Mouse (Mus musculus) spleen, postnatal 10 days (tissue): ENCODE measurements at regions not wholly inside any gene's neighbourhood (a gene's known extent, or its start where the extent isn't known, plus 50 kb on each side); places are given as distances from the start of the nearest gene placed in this dataset.

Source experiments
- DNase-seq, 2 experiments: peaks; one replicate each; pipeline ENCODE4 v3.0.0; 2021 to 2022; ENCODE audit warnings: low spot score in 2 of 2

DNA sequence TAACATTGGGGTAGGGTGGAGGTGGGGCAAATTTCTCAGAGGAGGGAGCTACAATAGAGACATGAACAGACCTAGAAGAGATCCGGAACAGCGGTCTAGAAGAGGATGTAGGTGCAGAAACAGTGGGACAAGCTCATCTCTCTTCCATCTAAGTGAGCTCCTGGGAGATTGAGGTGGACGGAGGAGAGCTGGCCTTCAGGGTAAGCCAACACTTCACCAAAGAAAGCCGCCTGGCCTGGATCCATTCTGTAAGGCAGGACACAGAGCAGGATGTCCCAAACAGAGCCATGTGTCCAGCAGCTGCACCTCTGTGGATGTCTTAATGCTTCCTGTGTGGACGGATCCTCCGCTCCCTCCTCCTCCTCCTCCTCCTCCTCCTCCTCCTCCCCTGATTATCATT, 173.0 kb downstream of the Rab11fip4 start:
- no peak for DNase-seq

DNA sequence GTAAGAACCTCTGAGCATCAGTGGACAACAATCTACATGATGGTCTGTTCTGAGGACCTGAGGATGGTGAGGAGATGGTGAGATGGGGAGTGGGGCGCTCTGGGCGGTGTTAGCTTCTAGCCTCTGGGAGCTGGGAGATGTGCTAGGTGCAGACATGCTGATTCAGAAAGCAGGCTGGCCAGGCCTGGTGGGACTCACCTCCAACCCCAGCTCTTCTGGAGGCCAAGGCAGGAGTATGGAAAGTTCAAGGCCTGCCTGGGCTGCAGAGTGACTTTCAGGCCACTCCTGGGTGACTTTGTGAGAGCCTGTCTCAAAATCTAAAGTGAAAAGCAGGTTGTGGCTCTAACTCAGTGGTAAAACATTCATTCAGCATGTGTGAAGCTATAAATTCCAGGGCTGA, 171.6 kb downstream of the Rab11fip4 start:
- no peak for DNase-seq

DNA sequence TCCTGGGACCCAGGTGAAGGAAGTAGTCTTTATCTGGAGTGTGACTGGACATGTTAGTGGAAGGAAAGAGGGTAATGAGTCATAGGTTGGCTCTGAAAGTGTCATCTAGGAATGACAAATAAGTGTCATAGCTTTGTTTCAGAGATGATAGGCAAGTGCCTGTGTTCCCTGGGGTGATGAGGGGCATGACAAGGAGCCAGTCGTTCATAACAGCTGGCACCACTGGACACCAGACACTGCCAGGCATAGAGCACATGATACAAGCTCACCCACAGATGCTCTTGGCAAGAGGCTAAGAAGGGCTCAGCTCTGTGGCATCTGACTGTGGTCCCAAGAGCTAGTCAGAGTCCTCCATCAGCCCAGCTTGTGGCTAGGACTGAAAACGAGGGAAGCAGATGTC, 171.0 kb downstream of the Rab11fip4 start:
- no peak for DNase-seq

DNA sequence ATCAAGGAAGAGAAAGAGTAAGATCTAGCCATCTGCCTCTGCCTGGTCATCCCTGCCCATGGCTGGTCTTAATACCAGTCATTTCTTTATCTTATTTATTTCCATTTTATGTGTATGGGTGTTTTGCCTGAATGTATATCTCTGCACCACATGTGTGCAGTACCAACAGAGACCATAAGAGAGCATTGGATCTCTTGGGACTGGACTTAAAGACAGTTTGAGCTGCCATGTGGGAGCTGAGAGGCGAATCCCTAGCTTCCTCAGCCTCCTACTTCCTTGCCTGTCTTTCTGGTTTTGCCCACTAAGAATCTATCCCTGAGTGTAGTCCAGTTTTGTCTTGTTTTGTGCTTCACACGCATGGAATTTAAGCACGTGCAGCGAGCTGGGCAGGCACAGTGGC, 169.5 kb downstream of the Rab11fip4 start:
- no peak for DNase-seq

DNA sequence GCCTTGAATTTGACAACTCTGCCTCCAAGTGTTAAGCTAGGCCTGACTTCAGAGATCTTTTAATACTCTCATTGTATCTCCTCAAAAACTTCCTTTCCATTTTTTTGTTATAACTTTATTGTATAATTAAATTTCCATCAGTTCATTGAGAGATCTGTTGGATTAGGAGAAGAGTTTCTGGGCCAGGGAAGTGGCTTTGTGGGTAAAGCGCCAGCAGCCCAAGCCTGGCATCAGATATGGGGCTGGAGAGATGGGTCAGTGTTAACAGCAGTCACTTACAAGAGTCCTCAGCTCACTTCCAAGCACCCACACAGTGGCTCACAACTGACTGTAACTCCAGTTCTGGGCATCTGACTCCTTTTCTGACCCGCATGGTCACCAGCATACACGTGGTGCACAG, 167.3 kb downstream of the Rab11fip4 start:
- DNase-seq, result no peak

DNA sequence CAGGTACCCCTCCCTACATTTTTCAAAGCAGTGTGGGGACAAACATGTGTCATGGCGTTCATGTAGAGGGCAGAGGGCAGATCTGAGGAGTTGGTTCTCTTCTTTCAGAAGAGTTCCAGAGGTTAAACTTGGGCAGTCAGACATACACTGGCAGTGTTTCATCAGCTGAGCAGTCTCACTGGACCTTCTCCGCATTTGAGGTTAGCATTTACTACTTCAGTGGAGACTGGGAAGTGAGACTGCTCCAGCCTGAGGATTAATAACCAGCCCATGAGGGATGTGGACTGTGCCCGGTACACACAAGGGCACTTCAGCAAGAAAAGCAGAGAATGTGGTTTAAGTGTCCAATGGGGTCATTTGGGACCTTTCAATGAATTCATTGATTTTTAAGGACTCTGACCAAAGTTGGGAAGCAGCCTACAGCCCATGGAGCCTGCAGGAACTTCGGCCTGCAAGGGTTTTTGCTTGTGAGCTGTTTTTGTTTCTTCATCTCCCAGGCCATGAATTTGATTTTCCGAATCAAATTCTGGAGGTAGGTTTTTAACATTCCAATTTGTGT, 166.6 kb downstream of the Rab11fip4 start:
- no peak for DNase-seq

DNA sequence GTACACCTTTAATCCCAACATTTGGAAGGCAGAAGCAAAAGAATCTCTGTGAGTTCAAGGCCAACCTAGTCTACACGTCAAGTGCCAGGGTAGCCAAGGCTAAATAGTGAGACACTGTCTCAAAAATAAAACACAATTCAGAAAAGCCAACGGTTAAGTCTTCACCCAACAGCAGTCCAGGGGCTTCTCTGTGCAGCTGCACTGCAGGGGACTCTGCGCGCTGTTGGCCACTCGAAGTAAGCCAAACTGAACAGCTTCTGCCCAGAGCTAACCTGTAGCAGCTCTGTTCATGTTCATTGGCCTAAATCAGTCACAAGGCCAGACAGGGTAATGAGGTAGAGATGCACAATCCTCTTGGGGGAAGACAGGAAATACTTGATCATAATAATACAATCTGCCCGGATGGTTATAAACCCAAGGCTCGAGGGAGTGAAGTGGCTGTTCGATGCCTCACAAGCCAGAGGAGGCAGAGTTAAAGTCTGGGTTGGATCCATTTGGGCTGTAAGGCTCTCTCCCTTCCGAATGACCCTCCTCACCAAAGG, 165.4 kb downstream of the Rab11fip4 start:
- no peak for DNase-seq

DNA sequence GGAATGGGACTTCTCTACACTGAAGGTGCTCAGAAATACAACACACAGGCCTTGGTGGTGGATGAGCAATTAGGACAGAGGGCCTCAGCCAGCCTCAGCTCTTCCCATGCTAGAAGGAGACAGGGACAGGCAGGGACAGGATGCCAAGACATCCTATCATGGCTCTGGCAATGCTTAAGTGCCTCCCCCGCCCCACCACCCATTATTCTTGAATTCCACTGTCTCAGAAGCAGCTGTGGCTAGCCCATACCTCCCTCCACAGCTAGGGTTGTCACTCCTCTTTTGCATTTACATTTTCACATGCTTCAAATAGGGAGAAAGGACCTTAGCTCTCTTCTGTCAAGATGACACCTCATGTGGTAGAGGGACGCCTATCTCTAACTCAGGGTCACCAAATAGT, 162.5 kb downstream of the Rab11fip4 start:
- no peak for DNase-seq

DNA sequence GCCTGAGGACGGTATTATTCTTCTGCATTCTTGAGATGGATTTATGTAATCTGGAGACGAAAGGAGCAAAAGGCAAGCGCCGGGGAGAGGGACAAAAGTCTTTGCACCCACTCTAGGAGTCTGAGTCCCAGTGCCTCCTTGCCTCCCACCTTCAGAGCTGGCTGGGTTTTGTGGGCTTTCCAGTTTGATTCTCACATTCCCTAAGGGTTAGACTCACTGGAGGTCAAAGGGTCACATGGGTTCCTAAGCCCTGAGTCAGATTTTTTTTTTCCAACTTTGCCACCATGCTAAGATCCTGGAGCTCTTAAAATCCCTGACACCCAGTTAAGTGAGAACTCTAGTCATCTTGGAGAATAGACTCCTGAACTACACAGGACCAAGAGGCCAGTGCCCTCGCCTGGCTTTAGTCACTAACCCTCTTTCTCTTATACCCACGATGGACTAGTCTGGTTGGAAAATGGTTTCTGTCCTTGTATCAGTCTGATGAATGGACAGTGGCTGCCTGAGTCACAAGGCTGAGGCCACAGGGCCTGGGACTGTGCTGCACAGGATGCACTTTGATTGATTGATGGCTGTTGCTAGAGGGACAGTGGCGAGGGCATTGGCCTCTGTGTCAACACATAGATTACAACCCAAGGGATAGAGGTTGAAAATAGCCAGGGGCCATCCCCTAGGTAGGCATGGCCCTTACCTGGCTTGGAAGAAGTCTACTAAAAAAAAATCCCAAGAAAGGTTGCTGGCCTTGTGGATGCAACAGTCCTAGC, 161.9 kb downstream of the Rab11fip4 start:
- no peak for DNase-seq

DNA sequence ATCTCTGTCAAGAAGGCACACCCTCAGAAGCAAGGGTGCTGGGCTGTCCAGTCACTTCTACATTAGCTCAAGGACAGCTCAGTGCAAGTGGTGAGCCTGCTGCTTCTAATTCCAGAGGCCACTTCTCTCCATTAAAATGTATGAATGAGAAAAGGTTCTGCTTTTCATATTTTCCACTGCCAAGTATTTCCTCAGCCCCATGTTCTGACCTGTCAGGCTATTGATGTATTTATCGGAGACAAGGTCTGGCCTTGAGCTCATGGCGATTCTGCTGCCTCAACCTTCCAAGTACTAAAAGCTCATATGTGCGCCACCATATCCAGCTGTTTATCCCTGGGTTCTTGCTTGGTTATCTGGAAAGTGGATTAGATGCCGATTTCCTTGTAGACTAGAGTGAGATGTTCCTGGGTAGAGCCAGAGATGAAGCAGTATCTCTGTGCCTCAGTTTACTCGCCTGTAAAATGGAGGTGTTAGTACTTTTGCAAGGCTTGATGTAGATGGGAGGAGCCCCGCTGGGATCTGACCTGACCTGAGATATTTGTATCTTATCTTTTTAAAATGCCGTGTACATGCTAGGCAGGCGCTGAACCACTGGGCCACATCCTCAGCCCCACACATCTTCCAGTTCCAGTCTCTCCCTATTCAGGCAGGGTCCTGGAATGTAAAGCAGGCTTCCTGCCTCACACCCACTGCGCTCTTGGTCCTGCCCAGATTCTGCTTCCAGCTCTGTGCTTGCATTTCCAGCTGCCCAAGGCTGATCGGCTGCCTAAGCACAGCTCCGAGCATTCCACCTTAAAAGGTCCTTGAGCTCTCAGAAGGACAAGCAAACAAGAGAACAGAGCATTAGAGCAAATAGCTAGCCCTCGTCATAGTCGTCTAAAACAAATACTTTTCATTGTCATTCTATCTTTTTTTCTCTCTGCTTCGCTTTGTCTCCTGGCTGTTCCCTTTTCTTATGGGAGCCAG, 161.0 kb downstream of the Rab11fip4 start:
- DNase-seq, result no peak

DNA sequence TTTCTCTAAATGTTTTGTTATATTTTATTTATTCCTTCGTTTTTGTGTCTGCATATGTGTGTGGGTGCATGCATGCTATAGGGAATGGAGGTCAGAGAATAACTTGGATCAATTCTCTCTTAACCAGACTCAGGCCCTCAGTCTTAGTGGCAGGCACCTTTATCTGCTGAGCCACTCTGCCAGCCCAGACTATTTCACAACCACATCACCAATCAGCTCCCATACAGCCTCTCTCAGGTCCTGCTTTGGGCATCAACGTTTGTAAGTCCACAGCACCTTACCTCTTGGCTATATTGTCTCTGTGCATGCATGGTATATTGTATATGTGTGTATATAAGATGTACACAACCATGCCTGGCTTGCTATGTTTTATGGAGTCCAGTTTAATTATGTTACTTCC, 159.9 kb downstream of the Rab11fip4 start:
- DNase-seq, result no peak

DNA sequence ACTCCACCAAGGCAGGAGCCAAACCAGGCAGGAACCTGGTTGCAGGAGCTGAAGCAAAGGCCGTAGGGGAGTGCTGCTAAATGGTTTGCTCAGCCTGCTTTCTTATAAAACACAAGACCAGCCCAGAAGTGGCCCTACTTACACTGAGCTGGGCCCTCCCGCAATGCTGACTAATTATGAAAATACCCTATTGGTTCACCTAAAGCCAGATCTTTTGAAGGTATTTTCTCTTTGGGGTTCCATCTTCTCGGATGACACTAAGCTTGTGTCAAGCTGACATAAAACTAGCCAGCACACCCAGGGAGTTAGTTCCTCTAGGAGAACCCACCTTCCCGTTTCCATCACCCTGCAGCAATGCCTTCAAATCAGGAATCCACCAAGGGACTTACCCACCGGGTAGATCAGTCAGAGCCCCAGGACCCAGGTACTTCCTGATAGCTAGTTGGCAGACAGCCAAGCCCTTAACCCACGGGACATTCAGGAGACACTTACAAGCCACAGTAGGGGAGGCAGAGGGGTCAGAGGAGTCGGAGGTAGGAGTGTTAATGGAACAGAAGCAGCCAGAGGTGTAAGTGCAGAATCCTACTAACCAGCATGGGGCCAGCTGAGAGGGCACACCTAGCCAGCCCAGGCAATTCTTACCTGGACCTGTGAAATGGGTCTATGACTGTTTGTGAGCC, 158.9 kb downstream of the Rab11fip4 start:
- DNase-seq, result no peak

DNA sequence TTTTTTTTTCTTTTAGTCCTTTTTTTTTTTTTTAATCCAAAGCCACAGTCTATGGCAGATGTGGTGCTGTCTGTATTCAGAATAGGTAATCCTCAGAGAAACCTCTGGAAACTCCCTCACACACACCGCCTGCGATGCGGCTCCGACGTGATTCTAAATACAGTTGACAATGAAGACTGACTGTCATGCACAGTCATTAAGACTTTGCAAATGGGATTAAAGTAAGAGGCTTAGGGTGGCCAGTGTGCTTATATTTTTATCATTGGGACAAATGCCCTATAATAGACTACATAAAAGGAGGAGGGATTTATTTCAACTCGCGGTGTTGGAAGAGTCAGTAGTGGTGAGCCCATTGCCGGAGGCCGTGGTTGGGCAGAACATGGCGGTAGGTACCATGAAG, 158.1 kb downstream of the Rab11fip4 start:
- DNase-seq, result no peak

DNA sequence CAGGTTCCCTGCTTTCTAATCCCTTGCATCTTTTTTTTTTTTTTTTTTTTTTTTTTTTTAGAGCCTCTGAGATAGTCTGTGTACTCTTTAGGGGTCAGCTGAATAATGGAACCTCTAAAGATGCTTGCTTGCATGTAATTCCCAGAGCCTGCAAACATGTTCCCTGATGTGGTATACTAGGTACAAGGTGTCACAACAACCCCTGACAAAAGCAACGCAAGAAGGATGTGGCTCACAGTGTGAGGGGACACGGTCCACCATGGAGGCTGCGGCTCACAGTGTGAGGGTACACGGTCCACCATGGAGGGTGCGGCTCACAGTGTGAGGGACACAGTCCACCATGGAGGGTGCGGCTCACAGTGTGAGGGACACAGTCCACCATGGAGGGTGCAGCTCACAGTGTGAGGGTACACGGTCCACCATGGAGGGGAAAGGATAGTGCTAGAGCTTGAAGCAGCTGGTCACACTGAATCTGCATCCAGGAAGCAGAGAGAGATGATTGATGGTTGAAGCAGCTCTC, 157.7 kb downstream of the Rab11fip4 start:
- no peak for DNase-seq

DNA sequence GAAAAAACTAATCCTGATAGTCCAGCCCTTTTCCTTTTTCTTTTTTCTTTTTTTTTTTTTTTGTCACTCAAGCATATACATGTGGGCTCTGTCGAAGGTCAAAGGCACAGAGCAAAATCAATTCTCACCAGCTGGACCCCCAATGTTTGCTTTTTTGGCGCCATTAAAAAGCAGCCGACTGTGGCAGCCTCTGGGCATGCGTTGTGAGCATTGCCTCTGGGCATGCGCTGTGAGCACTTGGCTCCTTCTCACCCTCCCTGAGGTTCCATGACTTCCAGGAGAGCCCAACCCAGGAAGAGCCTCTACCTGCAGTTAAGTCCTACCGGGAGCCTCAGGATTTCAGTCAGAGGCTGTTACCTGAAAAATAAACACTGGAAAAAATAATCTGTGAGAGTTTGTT, 156.8 kb downstream of the Rab11fip4 start:
- no peak for DNase-seq
